Mouse (Mus musculus): Measurements from ENCODE around the gene Pdzd3.

Pdzd3 gene

DNA sequence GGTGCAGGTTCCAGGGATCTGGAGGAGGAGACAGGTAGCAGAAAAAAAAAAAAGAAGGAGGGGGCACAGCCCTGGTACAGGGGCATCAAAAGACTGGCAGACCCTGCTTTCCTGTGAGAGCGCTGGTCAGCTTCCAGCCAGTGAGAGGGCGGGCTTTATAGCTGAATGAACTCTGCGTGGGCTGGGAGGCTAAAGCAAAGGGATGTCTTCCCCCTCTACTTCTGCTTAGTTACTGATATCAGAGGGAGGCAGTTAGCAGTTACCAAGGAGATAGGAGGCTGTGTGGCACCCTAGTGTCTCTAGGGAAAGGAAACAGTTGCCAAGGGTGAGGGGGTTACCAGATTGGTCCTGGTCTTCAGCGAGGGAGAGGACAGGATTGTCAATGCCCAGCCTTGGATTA is 826 bp downstream of the Pdzd3 start:
- DNase-seq (ENCODE audit: low read depth, low spot score) = no peak

DNA sequence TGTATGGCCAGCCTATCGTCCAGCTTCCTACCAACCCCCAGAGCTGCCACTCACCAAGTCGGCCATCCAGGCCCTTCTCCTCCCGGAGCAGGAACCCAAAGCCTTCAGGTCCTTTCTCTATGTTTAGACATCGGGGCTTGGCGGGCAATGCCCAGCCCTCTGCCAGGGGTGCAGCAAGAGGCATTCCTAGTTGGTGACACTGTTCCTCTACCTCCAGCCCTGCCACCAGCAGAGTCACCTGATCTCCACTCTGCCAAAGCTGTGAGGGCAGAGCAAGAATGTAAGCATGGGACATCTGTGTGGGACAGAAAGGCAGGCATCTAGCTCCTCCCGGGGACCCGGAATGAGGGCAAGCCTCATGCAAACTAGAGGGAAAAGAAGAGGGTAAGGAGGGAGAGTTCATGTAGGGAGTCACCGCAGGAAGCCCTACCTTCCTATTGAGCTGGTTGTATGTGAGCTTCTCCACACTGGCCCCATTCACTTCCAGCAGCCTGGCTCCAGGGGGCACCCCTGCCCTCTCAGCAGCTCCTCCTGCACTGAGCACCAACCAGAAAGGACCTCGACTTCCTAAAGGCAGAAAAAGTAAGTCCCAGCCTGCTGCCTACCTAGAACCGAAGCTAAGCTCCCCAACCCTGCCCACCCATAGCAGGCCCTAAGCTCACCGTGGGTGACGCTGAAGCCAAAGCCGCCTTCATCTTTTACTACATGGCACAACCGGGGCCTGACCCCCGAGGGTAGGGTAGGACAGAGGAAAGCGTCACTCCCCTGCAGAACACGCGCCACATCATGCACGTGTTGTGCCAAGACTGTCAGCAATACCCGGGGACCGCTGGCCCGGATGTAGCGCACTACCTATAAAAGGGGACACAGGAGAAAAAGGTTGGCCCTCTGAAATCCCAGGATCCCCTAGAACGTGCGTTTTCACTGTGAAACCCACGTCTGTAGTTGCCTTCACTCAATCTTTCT is 1.8 kb downstream of the Pdzd3 start:
- no peak for DNase-seq (ENCODE audit: low read depth, low spot score)

DNA sequence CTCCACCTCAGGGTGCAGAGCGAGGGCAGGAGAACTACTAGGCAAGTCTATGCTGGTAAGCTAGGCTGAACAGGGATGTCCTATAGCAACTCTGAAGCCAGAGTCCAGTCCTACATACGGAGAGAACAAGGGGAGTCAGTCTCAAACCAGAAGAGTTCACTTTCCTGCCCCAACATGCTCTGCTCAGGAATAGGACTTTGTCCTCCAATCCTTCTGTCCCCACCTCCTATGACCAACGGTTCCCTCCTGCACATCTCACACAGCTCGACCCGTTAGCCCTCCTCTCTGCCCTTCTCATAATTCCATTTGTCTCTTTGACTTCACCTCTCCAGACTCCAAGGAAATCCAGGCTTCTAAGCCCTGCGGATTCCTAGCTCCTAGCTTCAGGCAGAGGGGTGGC is 3.4 kb downstream of the Pdzd3 start:
- no peak for DNase-seq (ENCODE audit: low read depth, low spot score)

DNA sequence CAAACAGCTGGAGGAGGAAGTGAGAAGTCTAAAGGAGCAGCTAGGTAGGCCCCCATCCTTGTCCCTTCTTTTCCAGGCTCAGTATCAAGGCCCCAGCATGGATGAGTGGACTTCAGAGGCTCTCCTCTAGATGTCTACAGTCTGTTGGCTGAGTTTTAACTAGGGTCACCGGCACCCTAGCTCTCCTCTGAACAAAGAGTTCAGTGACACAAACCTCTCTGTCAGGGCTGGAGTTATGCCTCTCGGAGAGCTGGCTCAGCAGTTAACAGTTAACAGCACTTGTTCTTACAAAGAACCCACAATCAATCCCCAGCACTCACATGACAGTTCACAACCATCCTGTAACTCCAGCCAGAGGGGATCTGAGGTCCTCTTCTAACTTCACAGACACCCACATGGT is 7.7 kb downstream of the Pdzd3 start:
- DNase-seq (ENCODE audit: low read depth, low spot score) = no peak

DNA sequence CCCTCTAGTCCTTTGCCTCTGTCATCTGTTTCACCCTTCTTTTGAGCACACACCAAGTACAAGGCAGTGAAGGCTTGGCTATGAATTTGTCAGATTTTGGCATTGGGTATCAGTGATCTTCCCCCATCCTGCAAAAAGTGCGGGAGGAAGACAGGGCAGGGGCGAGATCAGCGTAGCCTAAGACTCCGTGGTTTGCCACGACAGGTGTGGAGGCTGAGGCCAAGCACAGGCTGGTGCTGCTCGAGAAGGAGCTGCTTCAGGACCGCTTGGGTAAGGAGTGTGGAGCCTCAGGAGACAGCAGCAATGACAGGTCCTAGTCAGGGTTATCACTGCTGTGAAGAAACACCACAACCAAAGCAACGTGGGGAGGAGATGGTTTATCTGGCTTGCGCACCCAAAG is 9.9 kb downstream of the Pdzd3 start:
- DNase-seq (ENCODE audit: low read depth, low spot score) = no peak

DNA sequence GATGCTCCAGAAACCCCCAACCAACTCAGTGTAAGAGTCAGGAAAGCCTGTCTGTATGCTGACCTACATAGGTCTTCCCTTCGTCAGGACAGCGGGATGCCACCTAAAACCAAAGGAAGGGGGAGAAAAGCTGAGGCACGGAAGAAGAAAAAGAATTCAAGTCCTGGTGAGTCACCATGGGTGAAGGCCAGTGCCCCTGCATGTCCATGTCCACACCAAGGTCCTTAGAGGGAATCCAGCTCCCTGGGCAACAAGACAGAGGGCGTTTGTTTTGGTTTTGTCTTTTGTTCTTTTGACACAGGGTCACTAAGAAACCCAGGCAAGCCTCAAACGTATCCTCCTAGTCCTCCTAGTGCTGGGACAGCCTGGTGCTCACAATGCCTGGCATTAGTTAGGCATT is 10.4 kb downstream of the Pdzd3 start:
- DNase-seq (ENCODE audit: low read depth, low spot score) = no peak

DNA sequence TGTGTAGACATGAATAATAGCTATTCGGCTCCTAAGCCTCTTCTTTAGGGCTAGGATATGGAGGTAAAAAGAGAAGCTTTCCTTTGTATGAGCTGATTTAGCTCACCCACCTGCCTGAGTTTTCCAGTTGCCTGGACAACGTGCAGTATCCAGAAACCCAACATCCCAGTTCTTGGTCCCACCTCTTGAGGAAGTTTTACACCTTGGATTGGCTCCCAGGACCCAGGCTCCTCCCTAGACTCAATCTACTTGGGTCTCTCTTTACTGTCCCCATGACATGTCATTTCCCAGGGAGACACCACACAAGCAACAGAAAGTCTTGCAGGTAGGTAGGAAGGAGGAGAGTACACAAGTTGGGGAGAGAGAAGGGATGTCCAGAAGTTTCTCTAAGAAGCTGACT is 10.9 kb downstream of the Pdzd3 start, which contains the start of gene Ccdc153:
Ccdc153 (plus strand) TSS at position 278 of the 400 bp plus-strand sequence.
- no peak for DNase-seq (ENCODE audit: low read depth, low spot score)

DNA sequence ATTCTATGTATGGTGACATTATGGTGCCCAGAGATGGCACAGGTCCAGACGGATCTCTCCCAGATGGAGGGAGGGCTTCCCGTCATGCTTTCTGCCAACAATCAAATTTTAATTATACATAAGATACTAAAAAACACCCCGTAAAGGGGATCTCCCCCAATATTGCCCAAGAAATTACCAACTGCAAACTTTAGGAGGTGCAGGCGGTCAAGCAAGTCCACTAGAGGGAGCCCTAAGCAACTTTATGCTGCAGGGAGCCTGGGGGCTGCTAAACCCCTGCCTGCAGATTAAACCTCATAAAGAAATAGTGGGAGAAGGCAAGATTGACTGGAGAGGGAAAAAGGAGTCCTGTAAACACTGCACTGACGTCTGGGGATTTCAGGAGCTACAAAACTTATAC is 11.8 kb downstream of the Pdzd3 start:
- no peak for DNase-seq (ENCODE audit: low read depth, low spot score)

DNA sequence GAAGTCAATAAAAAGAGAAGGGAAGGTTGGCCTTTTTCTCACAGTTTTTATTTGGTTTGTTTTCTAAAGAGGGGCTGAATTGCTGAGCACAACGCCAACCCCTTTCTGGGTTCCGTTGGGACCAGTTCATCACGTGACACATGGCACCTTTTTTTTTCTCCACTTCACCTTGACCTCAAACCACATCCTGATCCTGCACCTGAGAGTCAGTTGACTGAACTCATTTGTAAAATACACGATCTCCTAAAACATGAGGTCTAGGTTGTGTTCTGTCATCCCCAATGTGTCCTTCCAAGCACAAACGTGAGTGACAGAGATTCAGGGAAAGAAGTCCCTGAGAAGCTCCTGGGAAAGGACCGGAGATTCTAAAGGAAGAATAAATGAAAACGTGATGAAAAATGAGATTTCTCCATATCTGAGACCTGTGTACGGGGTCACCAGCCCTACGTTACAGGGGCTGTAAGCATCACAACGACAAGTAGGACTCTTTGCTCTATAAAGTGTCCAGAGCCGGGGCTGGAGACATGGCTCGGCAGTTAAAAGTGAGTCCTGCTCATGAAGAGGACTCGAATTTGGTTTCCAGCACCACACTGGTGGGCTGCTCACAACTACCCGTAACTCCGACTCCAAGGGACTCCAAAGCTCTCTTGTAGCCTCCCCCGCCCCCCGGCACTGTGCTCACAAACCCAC is 12.6 kb downstream of the Pdzd3 start:
- no peak for DNase-seq (ENCODE audit: low read depth, low spot score)

DNA sequence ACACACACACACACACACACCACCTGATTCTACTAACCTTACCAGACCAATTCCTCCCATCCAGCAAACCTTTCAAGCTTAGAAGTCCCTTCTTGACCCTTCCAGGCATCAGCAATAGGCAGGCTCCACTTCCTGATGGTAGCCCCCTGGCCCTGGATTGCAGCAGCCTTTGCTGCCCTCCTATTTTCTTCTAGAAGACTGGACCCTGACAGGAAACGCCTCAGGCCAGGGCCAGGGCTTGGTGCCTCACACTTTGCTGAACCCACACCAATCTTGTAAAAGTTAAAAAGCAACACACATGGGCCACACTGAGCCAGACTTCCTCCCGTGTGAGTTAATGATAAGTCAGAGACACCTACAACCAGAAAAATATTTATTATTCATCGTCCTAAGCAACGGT is 14.1 kb downstream of the Pdzd3 start:
- DNase-seq (ENCODE audit: low read depth, low spot score) = no peak

DNA sequence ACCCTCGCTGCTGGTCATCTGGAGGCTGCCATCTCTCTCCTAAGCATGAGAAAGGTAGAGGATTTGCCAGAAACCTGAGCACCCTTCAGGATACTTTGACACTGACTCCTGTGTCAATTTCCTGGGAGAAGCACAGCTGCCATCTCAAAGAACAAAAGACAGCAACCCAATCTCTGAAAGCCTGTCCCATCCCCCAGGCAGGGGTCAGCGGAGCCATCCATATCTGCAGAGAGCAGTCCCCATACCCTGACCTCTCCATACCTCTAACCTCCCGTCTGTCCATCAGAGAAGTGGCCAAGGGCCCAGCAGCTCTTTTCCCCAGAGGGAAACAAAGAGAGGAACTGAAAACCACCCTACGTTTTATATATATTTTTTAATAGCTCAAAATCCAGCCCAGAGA is 14.7 kb downstream of the Pdzd3 start:
- DNase-seq (ENCODE audit: low read depth, low spot score) = no peak

DNA sequence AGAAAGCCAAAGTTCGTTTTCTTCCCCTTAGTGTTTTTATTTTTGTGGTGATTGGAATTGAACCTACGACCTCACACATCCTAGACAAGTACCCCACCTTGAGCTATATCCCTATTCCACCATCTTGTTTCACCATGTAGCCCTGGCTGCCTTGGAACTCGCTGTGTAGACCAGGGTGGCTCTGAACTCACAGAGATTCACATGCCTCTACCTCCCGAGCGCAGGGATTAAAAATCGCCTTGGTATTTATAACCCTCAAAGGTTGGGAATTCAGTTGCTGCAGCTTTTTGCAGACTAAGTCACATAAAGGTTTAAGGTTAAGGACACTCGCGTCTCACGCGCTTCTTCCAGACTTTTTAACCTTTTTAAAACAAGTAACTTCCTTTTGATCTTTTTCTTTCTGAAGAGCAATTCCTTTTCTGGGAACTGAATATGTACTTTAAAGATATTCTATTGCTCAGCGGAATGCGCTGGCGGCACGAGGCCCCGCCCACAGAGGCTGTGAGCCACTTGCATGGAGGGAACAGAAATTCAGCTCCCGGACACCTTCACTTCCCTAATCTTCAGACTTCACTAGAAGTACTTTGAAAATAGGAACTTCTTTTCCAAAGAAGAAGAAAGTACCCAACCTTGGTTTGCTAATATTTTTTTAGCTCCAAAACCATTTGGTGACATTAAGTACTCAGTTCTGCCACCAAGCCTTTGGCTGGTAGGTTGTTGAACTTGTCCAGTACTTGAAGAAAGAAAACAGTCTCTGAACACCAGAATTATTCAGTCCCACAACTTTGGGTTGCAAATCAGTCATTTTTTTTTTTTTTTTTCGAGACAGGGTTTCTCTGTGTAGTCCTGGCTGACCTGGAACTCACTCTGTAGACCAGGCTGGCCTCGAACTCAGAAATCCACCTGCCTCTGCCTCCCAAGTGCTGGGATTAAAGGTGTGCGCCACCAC is 16.5 kb downstream of the Pdzd3 start:
- peak; percentile 57 for DNase-seq (ENCODE audit: low read depth, low spot score)

DNA sequence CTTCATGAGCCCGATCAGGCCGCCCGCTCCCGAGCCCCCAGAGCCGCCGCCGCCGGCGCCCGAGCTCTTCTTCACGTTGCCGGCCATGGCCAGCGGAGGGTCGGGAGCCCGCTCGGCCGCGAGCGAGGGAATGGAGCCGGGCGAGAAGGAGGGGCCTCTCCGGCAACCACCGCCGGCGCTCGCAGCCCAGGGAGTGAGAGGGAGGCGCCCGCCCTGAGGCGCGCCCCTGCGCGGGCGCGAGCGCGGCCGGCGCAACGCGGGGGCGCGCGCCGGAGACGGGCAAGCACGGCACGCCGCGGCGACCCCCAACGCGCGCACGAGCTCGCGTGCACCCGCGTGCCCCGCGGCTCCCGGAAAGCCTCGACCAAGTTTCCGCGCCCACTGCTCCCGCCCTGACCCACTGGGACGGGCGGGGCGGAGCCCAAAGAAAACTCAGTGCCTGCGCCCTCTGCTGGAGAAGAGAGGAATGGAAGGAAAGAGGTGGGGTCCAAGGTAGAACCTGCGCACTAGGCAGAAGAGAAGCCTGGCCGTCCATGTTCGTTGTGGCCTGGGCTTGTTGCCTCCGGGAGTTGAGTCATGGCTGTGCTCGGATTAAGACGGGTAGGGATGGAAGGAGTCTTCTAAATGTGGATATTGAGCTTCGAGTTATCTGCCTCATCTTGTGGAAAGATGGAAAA is 17.3 kb downstream of the Pdzd3 start, which contains the start of gene Cbl:
Cbl (minus strand) TSS at position 248 of the 677 bp plus-strand sequence.
- DNase-seq (ENCODE audit: low read depth, low spot score) = peak; percentile 96

DNA sequence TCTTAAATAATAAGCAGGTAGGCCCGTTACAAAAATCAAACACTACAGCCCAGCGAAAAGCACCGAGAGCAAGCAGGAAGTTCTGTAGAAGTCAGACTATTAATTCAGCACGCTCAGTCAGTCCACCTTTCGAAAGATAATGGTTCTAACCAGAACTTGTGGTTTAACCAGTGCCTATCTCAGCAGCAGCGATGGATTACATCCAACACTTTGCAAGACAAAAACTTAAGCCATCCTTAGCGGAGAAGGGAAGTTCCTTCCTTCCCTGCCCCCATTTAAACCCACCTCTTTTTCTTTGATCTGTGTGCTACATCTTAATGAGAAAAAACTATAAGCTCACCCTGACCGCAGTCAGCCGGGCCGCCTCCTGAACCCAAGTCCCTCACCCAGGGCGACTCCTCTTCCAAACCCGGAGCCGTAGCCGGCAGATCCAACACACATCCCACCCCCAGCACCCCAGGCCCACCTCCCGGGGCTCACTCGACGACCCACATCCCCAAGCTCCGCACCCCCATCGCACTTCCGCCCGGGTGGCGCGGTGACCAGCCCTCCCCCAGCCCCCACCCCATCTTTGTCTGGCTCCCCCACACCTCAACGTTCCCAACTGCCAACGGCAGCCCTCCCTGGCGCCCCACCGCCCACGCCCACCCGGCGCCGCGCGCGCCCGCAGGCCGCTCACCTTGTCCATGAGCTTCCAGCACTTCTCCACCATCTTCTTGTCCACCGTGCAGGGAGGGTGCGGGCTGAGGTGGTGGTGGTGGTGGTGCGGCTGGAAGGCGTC is 18.1 kb downstream of the Pdzd3 start:
- peak; percentile 32 for DNase-seq (ENCODE audit: low read depth, low spot score)

DNA sequence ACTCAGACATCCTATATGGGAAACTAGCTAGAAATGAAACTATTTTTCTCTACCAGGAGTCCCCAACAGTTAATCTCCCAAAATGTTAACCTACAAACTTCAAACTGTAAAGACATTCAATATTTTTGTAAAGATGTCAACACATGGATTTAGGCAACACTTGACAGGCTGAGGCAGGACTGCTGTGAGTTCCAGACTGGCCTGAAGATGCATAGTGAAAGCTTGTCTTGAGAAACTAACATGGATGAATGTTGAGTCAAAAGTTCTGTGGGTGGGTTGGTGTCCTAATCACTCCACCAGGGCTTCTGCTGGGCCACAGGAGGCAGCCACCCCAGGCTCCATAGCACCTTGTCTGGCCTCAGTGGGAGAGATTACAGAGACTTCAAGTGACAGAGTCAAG is 19.7 kb downstream of the Pdzd3 start:
- no peak for DNase-seq (ENCODE audit: low read depth, low spot score)

DNA sequence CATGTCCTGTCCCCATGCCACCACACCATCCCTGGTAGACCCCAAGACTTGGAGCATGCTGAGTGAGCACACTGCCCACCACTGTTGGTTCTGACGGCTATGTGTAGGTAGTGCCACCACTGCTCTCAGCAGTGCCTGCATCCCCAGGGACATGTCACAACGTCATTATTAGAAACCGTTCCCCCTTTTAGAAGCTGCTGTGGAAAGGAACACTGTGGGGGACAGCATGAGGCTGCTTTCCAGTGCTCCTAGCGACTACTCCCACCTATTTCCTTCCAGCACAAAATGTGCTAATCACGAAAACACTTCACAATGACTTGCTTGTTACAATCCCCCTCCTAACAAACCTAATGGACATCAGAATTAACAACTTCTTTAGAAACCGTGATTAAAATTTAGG is 25.3 kb downstream of the Pdzd3 start:
- DNase-seq (ENCODE audit: low read depth, low spot score) = no peak

DNA sequence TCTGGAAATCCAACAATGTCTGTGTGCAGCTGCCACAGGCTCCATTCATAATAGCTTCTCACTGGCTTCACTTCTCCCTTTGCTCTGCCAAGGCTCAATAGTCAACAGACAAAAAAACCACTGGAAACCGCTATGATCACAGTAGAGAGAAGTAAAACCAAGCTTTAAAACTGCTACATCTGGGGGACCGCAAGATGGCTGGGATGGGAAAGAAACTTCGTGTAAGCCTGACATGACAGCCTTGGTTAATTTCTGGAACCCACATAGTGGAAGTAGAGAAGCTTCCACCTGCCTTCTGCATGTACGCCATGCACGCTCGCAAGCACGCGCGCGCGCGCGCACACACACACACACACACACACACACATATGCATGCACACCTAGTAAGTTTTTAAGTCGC is 37.7 kb downstream of the Pdzd3 start:
- DNase-seq (ENCODE audit: low read depth, low spot score) = no peak

DNA sequence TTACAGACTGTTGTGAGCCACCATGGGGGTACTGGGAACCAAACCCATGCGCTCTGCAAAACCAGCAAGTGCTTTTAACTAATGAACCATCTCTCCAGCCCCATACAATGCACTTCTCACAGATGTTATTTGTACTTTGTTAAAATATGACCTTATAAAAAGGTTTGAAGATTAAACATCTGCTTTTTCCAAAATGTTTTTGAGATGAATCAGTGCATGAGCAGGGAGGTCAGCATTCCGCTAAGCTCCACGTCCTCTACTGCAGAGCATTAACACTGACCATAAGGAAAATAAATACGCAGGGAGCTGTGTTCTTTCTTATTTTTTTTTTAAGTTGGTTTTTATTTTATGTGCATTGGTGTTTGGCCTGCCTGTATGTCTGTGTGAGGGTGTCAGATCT is 38.9 kb downstream of the Pdzd3 start:
- DNase-seq (ENCODE audit: low read depth, low spot score) = no peak

DNA sequence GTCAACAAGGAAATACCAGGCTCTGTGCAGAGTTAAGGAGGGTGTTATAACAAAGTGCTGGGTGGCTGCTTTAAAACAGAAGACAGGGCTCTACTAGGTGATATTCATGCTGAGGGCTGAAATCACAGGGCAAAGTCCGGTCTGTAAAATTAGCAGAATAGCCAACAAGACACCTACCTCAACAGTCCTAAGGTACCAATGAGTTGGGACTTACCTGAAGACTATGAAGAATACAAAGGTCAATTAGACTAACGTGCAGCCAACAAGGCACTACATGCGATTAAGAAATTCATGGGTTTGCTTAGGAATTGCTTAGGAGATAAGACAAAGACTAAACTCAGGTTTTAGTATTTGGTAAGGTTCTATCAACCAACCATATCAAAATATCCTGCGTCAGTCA is 41.9 kb downstream of the Pdzd3 start:
- no peak for DNase-seq (ENCODE audit: low read depth, low spot score)

DNA sequence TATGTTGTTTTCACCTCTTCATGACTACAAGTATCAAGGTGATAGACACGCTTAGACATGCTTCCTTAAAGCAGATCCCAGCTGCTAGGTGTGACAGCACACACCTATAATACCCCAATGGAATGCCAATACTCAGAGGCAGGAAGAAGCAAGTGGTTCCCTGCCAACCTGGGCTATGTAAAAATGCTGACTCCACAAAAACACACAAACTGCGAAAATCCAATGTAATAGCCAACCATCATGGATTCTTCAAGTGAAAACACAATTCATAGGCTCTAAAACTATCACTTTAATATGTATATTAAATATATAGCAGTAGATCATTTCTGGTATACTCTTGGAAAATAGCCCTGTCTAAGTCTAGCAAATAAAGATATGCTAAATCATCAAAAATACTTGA is 43.4 kb downstream of the Pdzd3 start:
- DNase-seq (ENCODE audit: low read depth, low spot score) = no peak
